Mouse (Mus musculus) testis, adult 2 months (tissue): ENCODE data around the gene Gm28845. TPM values are rescaled to one million over a fixed set of nuclear protein-coding genes. Genes with fewer than 3 reads are reported as not detected.

Experiments used
- H3K27ac ChIP-seq: fragments of 200-500 bp; 2 replicates; pipeline ENCODE4 v1.5.1; 2012; ENCODE audit warnings: low read depth, low read length; ENCODE audit not compliant: control insufficient read depth, insufficient read depth
- H3K27me3 ChIP-seq: fragments of 200-500 bp; 2 replicates; pipeline ENCODE4 v1.6.1; 2012; ENCODE audit warnings: mild to moderate bottlenecking, low read length, moderate library complexity; ENCODE audit not compliant: control insufficient read depth, insufficient read depth
- H3K36me3 ChIP-seq: fragments of 200-500 bp; 2 replicates; pipeline ENCODE4 v1.6.1; 2012; ENCODE audit warnings: mild to moderate bottlenecking, low read length; ENCODE audit not compliant: control insufficient read depth, insufficient read depth
- H3K4me1 ChIP-seq: fragments of 200-500 bp; 2 replicates; pipeline ENCODE4 v1.6.1; 2012; ENCODE audit warnings: low read length; ENCODE audit not compliant: control insufficient read depth, insufficient read depth
- H3K4me3 ChIP-seq: fragments of 200-500 bp; 2 replicates; pipeline ENCODE4 v1.5.1; 2012; ENCODE audit warnings: low read depth, mild to moderate bottlenecking, low read length, moderate library complexity, mixed read lengths; ENCODE audit not compliant: control insufficient read depth
- CTCF ChIP-seq: fragments of 200-500 bp; IDR thresholded peaks from 2 replicates; pipeline ENCODE4 v1.5.1; 2012; ENCODE audit warnings: low read depth, mild to moderate bottlenecking, inconsistent platforms, low read length, moderate library complexity; ENCODE audit not compliant: control insufficient read depth, insufficient read depth, insufficient replicate concordance
- POLR2A ChIP-seq: fragments of 200-500 bp; IDR thresholded peaks from 2 replicates; pipeline ENCODE4 v1.6.1; 2012; ENCODE audit warnings: low read depth, mild to moderate bottlenecking, inconsistent platforms, low read length, moderate library complexity; ENCODE audit not compliant: control insufficient read depth
- polyA plus RNA-seq: library from polyadenylated mRNA; depleted of rRNA; stranded (reverse); fragments of >200 nt; gene quantifications from 2 replicates; pipeline ENCODE4 v1.2.3, GENCODE M21; 2012; rRNA removed

Gene Gm28845
- polyA plus RNA-seq: not detected in 2 replicates

DNA sequence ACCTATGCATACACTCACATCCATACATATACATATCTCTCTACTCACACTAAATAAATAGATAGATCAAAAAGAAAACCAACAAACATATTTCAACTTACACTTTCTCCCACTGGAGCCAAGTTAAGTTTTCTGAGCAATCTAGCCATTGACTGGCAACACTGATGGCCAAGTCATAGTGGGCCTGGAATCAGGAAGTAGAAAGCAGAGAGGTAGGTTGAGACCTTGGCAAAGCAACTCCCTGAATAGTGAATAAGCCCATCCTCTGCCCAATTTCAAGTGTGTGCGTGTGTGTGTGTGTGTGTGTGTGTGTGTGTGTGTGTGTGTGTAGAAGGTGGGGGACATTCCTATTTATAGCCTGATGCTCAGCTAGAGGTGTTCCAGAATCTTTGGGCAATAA lies at the start of gene Gm28845:
Gm28845 (minus strand) TSS at position 121 of the 400 bp plus-strand sequence.
- no peaks in the 10 kb centered on the region for H3K27me3 ChIP-seq
- no peaks in the 10 kb centered on the region for H3K4me1 ChIP-seq
- no peak within 1 kb of the TSS for H3K4me3 ChIP-seq
- no peaks in the 10 kb centered on the region for H3K36me3 ChIP-seq
- no peak within 1 kb of the TSS for H3K27ac ChIP-seq
- TF ChIP-seq CTCF (no peak), POLR2A (no peak)

DNA sequence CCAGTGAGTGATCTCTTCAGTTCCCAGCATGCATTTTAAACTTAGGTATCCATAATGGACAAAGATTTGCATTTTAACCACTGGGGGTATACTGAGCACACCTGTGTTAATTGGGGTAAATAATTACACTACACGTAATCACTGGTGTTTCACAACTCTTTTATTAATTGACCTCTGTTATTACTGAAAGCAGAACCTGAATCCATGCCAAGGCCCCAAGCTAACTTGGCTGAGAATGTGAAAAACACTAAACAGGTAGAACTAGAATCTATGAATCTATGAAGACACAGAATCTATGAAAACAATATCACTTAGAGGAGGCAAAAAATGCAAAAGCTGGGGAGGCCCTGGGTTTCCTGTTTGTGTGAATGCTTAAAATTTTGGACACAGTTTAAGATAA lies 48.1 kb upstream of the Gm28845 start:
- Histone ChIP-seq H3K36me3 (no peaks in the 10 kb centered on the region), H3K27ac (no peak overlapping the region), H3K4me1 (no peaks in the 10 kb centered on the region), H3K27me3 (no peaks in the 10 kb centered on the region), H3K4me3 (no peak overlapping the region)
- TF ChIP-seq POLR2A: no peak
- TF ChIP-seq CTCF: no peak

DNA sequence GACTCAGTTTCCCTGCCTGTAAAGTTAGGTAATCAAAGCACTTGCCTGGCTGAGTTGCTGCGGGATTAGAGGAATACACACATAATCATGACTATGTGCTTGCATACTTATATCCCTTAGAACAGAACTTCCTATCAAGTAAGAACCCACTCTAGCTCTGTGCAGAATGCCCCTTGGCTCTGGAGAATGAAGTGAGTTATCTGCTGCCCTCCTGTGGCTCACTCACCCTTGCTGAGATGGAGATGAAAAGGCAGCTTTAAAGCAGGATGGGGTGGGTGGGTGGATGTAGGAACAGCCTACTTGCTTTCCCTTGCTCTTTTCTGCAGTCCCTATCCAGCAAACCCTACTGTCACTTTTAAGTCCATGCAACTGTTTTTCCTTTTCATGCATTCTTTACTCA lies 42.9 kb upstream of the Gm28845 start:
- H3K27ac ChIP-seq: no peak overlapping the region
- no peaks in the 10 kb centered on the region for H3K36me3 ChIP-seq
- H3K4me3 ChIP-seq: no peak overlapping the region
- no peaks in the 10 kb centered on the region for H3K4me1 ChIP-seq
- no peaks in the 10 kb centered on the region for H3K27me3 ChIP-seq
- TF ChIP-seq POLR2A (no peak), CTCF (no peak)

DNA sequence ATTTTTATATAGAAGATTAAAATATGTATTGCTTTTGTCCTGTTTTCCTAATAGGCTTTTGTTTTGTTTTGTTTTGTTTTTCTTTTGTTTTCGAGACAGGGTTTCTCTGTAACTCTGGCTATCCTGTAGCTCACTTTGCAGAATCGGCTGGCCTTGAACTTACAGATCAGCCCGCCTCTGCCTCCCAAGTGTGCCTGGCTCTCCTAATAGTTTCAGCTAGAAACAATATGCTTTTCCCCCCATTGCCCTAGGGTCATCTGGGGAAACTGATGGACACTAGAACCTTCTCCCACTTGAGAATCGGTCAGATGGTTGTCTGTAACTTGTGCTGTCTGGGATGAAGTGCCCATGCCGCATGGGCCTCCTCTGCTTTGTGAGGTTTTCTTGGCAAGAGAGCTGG lies 36.8 kb upstream of the Gm28845 start:
- H3K36me3 ChIP-seq: no peaks in the 10 kb centered on the region
- TF ChIP-seq CTCF (no peak), POLR2A (no peak)
- H3K4me3 ChIP-seq: no peak overlapping the region
- no peaks in the 10 kb centered on the region for H3K27me3 ChIP-seq
- no peak overlapping the region for H3K27ac ChIP-seq
- no peaks in the 10 kb centered on the region for H3K4me1 ChIP-seq

DNA sequence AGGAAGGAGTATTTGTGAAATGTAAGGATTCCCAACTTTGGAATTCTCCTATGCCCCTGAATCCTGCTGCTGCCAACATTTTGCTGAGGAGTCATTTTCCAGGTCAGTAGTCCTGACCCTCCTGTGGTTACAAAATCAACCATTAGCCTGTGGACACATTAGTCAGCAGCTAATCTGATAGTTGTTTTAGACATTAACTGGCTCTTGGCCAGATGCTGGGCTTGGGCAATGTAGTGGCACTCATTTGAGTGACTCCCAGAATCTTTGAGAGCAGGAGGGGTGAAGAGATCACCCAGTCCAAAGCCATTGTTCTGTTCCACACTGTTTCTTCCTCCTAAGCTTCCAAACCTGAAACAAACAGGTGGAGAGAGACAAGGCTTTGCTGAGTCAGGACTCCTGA lies 35.5 kb upstream of the Gm28845 start:
- Histone ChIP-seq H3K27ac (no peak overlapping the region), H3K27me3 (no peaks in the 10 kb centered on the region), H3K36me3 (no peaks in the 10 kb centered on the region), H3K4me3 (no peak overlapping the region), H3K4me1 (no peaks in the 10 kb centered on the region)
- TF ChIP-seq POLR2A: no peak
- no peak for TF ChIP-seq CTCF

DNA sequence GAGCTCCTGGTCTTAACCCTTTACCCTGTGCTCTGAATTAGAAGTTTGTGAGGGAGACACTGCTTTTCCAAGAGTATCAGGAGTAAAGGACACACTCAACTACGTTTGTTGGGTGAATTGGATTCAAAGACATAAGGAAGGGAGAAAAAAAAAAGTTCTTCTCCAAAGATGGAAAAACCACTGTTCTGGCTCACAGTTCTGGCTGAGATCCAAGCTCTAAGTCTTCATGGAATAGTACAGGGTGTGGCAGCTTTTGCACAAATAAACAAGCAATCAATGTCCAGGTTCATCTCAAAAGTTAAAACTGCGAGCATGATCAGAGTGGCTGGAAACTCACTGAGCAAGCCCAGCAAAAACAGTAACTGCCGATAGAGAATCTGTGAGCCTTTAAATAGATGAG lies 28.6 kb upstream of the Gm28845 start:
- no peak overlapping the region for H3K4me3 ChIP-seq
- H3K27me3 ChIP-seq: no peaks in the 10 kb centered on the region
- no peak for TF ChIP-seq CTCF
- no peak for TF ChIP-seq POLR2A
- no peak overlapping the region for H3K27ac ChIP-seq
- H3K4me1 ChIP-seq: no peaks in the 10 kb centered on the region
- no peaks in the 10 kb centered on the region for H3K36me3 ChIP-seq

DNA sequence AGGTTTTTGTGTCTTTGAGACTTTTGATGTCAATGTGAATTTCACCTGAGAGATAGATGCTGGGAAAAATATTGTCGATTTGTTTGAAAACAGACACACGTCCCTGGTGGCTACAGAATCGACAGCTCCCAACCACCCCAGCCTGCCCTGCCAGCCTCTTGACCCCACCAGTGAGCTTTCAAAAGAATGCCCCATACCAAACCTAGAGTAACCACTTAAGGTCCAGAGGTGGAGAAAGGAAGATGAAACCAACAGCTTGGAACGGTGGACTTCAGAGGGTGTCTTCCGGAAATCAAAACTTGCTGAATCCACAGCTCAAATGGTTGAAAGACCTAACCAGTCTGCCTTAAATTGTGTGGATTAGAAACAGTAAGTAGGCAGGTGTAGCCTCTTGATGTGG lies 28.0 kb upstream of the Gm28845 start:
- Histone ChIP-seq H3K27ac (no peak overlapping the region), H3K27me3 (no peaks in the 10 kb centered on the region), H3K4me3 (no peak overlapping the region), H3K36me3 (no peaks in the 10 kb centered on the region), H3K4me1 (no peaks in the 10 kb centered on the region)
- TF ChIP-seq CTCF: no peak
- TF ChIP-seq POLR2A: no peak

DNA sequence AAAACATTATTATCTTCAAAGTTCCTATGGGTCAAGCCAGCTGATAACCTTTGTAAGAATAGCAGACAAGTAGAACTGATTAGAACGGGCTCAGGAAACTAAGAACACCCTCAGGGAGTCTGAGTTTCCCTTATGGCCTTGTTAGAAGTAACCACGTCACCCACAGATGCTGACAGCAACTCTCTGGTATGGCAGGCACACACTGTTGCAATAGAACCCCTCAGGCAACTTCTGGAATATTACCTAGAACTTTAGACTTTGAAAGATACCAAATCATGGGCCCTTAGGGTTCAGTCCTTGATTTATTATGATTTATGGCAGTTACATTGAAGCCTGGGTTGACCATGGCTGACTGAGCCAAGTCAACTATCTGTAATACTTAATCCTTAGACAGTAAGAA lies 27.2 kb upstream of the Gm28845 start:
- no peaks in the 10 kb centered on the region for H3K36me3 ChIP-seq
- no peaks in the 10 kb centered on the region for H3K27me3 ChIP-seq
- no peak overlapping the region for H3K27ac ChIP-seq
- H3K4me1 ChIP-seq: no peaks in the 10 kb centered on the region
- no peak overlapping the region for H3K4me3 ChIP-seq
- no peak for TF ChIP-seq POLR2A
- no peak for TF ChIP-seq CTCF

DNA sequence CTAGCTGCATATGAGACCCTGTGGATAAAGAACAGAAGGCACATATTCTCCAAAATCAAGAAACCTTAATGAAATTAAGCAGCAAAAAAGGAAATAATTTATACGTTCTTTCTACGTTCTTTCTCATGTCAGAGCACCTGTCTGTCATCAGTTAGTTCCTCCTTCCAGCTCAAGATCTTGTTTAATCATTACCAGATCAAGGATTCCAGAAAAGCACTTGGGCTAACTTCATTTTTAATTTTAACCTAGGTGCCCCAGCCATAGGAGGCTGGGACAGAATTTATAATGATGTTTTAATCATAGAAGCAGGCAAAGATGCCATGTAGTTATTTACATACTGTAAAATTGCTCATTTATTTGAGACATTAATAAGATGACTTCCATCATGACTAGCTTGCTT lies 25.4 kb upstream of the Gm28845 start:
- H3K27ac ChIP-seq: no peak overlapping the region
- H3K4me3 ChIP-seq: no peak overlapping the region
- H3K36me3 ChIP-seq: no peaks in the 10 kb centered on the region
- TF ChIP-seq CTCF: no peak
- no peak for TF ChIP-seq POLR2A
- H3K27me3 ChIP-seq: no peaks in the 10 kb centered on the region
- H3K4me1 ChIP-seq: no peaks in the 10 kb centered on the region
